Mouse (Mus musculus): ENCODE results near the gene Panx2.

DNA sequence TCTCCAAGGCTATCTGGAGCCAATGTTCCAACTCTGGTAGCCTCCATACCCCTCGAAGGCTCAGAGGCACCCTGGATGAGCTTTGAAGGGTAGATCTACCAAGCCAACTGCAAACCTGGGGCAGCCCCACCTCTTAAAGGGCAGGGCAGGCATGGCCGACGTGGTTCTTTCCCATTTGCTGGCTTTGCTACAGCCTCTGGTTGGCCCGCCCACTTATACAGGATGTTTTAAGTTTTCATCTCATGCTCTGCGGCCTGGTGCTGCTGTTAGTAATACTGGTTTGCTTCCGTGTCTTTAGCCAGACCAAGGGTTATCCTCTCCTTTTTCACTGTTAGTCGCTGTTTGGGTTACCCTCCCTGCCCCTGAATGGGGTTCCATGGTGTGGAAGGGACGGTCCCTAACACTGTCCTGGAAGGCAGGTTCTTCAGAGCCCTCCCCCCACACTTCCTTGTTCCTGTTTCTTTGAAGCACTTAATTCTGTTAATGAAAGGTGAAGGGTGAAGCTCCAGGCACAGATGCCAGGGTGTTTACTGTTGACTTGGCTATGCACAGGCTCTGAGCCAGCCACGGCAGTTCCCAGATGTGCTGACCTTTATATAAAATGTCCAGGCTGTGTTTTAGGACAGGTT, 18.8 kb downstream of the Panx2 start:
- TF ChIP-seq POLR2A (IDR thresholded peaks at IDR 0.05; ENCODE audit: insufficient read depth, low read depth, low read length) (no peak), CTCF (IDR thresholded peaks at IDR 0.05; ENCODE audit: insufficient read depth, low read depth, low read length) (no peak)

All from olfactory bulb, adult 2 months (tissue).